Mouse (Mus musculus): ENCODE data around the gene Slc5a4a.

The Slc5a4a gene

DNA sequence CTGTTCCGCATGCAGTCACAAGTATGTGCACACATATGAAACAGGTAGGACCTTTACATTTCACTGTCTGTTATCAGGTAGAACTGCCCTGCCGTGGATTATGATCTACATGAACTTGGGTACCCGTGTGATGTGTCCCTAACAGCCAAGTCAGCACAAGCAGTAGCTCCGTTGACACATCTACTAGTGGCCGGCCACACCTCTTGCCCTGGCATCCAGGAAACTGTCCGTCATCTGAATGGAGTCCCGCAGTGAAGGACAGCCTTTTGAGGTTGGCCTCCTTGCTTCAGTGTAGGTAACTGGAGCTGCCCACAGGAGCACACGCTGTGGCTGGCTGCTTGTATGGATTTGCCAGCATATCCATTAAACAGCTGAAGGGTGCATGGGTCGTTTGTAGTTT lies 71.0 kb downstream of the Slc5a4a start:
- CTCF ChIA-PET: no interaction called here

DNA sequence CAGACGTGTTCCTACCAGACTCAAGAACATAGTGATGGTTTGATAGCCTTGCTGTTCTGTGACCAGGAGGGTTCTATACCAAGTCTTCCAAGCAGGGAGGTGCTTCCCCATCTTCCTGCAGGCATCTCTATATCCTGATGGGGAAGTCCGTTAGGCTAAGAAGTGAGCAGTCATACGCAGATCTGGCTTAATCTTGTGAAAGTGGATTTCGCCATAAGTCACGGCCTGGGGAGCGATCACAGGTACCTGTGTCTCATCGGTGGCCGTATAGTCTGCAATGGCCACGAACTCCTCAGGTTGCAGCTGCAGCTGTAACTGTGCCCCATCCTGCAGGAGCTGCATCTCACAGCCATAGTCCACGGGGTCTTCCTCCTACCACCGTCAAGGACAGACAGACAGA lies 78.7 kb downstream of the Slc5a4a start:
- CTCF ChIA-PET: interaction anchor here (0.7 kb wide), 1 partner anchor 340 kb away, joined by 9 read pairs; no protein-coding TSS in a partner anchor

DNA sequence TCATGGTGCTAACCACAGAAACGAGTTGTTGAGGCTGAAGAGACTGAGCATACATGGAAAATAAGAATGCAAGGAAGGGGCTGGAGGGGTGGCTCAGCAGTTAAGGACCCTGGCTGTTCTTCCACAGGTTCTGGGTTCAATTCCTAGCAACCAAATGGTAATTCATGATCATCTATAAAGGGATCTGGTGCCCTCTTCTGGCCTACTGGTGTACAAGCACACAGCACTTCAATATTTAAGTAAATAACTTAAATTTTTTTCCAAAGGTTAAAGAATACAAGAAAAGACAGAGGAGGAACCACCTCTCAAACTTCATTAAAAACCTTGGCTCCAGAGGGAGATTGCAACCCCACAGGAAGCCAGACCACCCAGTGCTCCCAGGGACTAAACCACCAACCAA lies 82.4 kb downstream of the Slc5a4a start:
- CTCF ChIA-PET: no interaction called here

DNA sequence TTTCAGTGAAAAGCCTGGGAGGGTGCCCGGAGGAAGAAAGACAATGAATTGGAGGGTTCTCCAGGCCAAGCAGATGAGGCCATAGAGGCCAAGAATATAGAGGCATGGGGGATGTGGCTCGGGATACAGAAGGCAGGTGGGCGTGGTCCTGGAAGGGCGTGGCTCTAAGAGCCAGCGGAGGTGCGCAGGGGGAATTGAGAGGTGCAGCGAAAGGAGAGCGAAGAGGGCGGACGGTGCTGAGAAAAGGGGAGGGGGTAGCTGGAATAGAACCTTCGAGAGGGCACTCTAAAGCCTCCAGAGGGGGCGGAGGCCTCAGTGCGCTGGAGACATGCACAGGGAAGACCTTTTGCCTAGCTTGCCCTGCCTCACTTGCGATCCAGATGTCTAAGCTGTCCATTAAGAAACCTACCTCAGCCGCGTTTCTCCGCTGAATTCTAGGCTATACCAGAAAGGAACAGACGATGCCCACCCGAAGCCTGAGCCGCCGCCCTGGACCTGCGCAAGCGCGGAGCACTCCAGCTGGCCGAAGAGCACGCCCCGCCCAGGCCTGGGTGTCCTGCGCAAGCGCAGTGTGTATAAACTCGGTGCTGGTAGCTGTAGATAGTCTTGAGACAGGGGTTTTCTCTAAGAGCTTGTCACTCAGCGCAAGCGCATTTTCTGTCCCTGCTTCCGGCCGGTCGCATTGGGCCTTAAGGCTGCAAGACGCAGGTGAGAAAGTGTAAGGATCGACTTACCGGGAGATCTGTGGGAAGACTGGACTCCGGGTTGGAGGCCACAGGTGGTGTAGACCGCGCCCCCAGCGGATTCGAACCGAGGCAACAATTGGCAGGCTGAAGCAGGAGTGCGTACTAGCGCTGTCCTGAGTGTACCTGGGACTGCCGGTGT lies 90.3 kb downstream of the Slc5a4a start, which contains the start of gene Prmt2:
Prmt2 (minus strand) TSS at position 525 of the 885 bp plus-strand sequence.
- CTCF ChIA-PET: interaction anchor here (0.6 kb wide), 1 partner anchor 1179 kb away, joined by 4 read pairs; no protein-coding TSS in a partner anchor

All from spleen, embryonic (tissue).